Mouse (Mus musculus) CD4-positive helper T cell, adult 2 months (primary cell): ENCODE measurements at regions not wholly inside any gene's neighbourhood (a gene's known extent, or its start where the extent isn't known, plus 50 kb on each side); places are given as distances from the start of the nearest gene placed in this dataset.
A peak's percentile ranks its signal among the peaks of the same experiment; 100 is the strongest.
"Not testable (repeated sequence)": the region's sequence is repeated elsewhere in the genome, so short reads cannot be mapped to it uniquely, and the experiment has no call there.

Experiments used
- DNase-seq: peaks from one replicate; pipeline ENCODE4 v3.0.0-alpha.2; 2012; ENCODE audit warnings: low read depth, missing footprints, low spot score

GRCm38 (mm10) chr10:108111398-108111797 is 50.6 kb upstream of the Ppp1r12a start:
- no peak for DNase-seq

- no peak for DNase-seq
Measured at GRCm38 (mm10) chr10:108110891-108111290, 51.1 kb upstream of the Ppp1r12a start.

GRCm38 (mm10) chr10:108110197-108110596 is 51.8 kb upstream of the Ppp1r12a start:
- DNase-seq: no peak

GRCm38 (mm10) chr10:108108500-108108899 is 53.5 kb upstream of the Ppp1r12a start:
- DNase-seq: not testable (repeated sequence)

- DNase-seq: no peak
Measured at GRCm38 (mm10) chr10:108101521-108101920, 60.5 kb upstream of the Ppp1r12a start.

- DNase-seq: peak; percentile 26
Measured at GRCm38 (mm10) chr10:108093043-108093442, 69.0 kb upstream of the Ppp1r12a start.

GRCm38 (mm10) chr10:108089375-108089981 is 72.5 kb upstream of the Ppp1r12a start:
- DNase-seq: no peak

- DNase-seq: no peak
Measured at GRCm38 (mm10) chr10:108088883-108089282, 73.1 kb upstream of the Ppp1r12a start.

- DNase-seq: no peak
Measured at GRCm38 (mm10) chr10:108088209-108088608, 73.8 kb upstream of the Ppp1r12a start.

GRCm38 (mm10) chr10:108083220-108083619 is 78.8 kb upstream of the Ppp1r12a start:
- no peak for DNase-seq

- no peak for DNase-seq
Measured at GRCm38 (mm10) chr10:108075144-108075543, 86.8 kb upstream of the Ppp1r12a start.

GRCm38 (mm10) chr10:108073828-108074227 is 88.2 kb upstream of the Ppp1r12a start:
- no peak for DNase-seq

GRCm38 (mm10) chr10:108072211-108072610 is 89.8 kb upstream of the Ppp1r12a start:
- no peak for DNase-seq

GRCm38 (mm10) chr10:108071424-108071823 is 90.6 kb upstream of the Ppp1r12a start:
- no peak for DNase-seq

GRCm38 (mm10) chr10:108067723-108068122 is 94.3 kb upstream of the Ppp1r12a start:
- DNase-seq: no peak

GRCm38 (mm10) chr10:108066241-108066640 is 95.8 kb upstream of the Ppp1r12a start:
- no peak for DNase-seq

GRCm38 (mm10) chr10:108061813-108062435 is 100.1 kb upstream of the Ppp1r12a start:
- DNase-seq: no peak

- no peak for DNase-seq
Measured at GRCm38 (mm10) chr10:108060554-108060953, 101.4 kb upstream of the Ppp1r12a start.

GRCm38 (mm10) chr10:108051637-108052036 is 110.4 kb upstream of the Ppp1r12a start:
- DNase-seq: no peak

GRCm38 (mm10) chr10:108048426-108048825 is 113.6 kb upstream of the Ppp1r12a start:
- DNase-seq: no peak

GRCm38 (mm10) chr10:108043519-108043918 is 118.5 kb upstream of the Ppp1r12a start:
- no peak for DNase-seq

GRCm38 (mm10) chr10:108040027-108040426 is 122.0 kb upstream of the Ppp1r12a start:
- DNase-seq: no peak

GRCm38 (mm10) chr10:108036486-108037109 is 124.7 kb upstream of the Otogl start:
- no peak for DNase-seq
